Mouse (Mus musculus): ENCODE data around the gene Khdrbs2. TPM values are rescaled to one million over a fixed set of nuclear protein-coding genes. Genes with fewer than 3 reads are reported as not detected.

The Khdrbs2 gene
- polyA plus RNA-seq, 1 experiment: not detected

DNA sequence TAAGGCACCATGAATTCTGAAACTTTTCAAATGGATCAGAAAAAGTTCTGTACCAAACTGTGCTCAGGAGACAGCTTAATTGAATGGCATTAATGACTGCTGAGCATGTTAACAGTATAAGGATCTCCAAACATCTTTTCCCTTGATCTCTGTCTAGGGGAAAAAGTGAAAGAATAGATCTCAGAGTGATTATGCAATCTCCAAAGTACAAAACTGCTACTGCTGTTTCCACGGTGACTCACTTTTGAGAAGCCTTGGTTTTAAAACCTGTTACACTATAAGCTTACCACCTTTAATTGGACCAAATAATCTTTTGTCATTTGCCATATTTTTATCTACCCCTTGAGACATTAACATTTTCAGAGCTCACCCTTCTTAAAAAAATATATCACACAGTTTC is 453.5 kb downstream of the Khdrbs2 start:
- no peak overlapping the region for H3K4me3 ChIP-seq (ENCODE audit: insufficient read depth, low read depth, low read length)
- no peak overlapping the region for H3K27ac ChIP-seq (replicated peaks; ENCODE audit: low read depth, low read length)
- H3K4me1 ChIP-seq (ENCODE audit: control insufficient read depth, insufficient read depth, insufficient read length, low read length): no peaks in the 10 kb centered on the region

DNA sequence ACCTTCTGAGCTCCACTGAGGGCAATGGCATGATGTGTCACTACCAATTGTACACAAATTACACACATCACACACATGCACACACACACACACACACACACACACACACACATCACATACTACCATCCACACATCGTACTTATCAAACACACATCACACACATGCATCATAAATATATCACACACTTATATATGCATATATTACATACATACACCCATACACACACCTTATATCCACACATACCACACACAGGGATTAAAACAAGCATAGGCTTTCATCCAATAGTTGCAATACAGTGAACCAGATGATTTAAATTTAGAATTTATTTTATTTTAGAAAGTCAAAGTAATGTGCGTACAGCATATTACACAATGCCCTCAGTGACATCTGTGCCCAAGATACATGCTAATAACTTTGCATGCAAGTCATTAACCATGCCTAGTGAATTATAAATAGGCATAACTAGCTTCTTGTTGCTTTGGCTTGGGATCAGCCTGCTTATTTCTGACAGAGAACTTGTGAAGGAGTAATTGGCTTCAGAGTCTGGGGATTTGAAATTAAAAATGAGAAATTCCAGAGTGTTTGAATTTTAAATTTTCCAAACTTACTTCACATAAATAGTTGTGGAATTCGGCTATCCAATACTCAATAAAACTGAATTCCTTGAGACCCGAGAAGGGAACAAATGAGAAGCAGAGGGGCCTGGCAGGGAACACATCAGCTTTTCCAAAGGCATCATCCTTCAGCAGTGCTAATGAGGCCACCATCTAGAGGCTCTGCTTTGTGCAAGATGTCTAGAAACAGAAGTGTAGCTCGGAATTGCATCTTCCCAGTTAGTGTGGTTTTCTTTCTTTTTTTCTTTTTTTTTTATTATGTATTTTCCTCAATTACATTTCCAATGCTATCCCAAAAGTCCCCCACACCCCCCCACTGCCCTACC is 460.2 kb downstream of the Khdrbs2 start:
- Histone ChIP-seq H3K4me3 (ENCODE audit: insufficient read depth, low read depth, low read length) (no peak overlapping the region), H3K4me1 (ENCODE audit: control insufficient read depth, insufficient read depth, insufficient read length, low read length) (no peaks in the 10 kb centered on the region), H3K27ac (replicated peaks; ENCODE audit: low read depth, low read length) (no peak overlapping the region)

DNA sequence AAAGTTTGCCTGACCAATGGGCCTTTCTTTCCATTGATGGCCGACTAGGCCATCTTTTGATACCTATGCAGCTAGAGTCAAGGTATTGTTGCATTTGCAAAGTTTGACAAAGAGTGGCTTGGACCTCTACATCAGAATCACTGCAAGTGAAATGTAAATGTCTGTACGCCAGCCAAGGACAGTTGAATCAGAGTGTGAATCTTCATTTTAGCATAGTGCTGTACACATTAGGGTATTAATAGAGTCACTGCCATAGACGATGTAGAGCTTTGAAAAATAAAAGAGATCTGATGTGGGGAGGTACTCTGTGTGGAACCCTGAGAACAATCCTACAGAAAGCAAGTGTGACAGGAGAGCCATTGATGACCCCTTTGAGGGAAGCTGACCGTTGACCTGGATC is 460.9 kb downstream of the Khdrbs2 start:
- Histone ChIP-seq H3K4me1 (ENCODE audit: control insufficient read depth, insufficient read depth, insufficient read length, low read length) (no peaks in the 10 kb centered on the region), H3K4me3 (ENCODE audit: insufficient read depth, low read depth, low read length) (no peak overlapping the region), H3K27ac (replicated peaks; ENCODE audit: low read depth, low read length) (no peak overlapping the region)

DNA sequence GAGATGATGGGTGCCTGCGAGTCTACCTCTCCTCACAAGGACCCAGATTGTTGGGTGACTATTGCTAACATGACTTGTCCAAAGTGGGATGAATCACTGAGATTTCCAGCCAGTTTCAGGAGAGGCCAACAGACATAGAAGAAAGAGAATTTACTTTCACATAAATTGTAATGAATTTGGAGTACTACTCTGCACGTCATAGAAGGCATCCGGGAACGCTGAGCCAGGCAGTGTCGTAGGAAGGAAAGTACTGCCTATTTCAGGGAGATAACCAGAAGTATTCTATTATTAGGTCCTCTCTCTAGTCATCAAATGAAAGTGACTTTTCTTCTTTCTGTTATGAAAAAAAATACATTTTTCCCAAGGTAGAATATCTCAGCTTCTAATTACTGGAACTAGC is 466.6 kb downstream of the Khdrbs2 start:
- H3K4me3 ChIP-seq (ENCODE audit: insufficient read depth, low read depth, low read length): no peak overlapping the region
- no peaks in the 10 kb centered on the region for H3K4me1 ChIP-seq (ENCODE audit: control insufficient read depth, insufficient read depth, insufficient read length, low read length)
- no peak overlapping the region for H3K27ac ChIP-seq (replicated peaks; ENCODE audit: low read depth, low read length)

DNA sequence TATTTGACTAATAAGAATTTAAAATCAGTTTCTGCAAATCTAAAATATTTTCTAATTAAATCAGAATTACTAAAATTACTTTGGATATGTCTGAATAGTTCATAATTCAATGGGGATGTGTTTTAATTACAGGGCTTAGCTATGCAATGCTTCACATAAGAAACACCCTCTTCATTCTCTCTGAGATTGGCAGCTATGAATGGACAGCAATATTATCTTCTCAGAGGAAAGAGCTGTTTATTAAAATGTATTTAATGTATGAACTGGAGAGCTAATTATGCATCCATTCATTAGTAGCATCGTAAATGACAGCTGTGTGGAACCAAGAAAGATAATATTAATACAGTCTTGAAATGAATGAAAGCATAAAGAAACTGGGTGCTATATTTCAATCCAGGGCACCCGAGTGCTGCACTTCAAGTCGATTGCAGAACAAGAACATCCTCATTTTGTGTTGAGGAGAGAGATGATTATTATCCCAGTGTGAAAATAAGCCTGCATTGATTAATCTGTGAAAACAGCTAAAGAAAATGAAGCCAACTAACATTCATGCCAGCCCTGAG is 477.2 kb downstream of the Khdrbs2 start:
- Histone ChIP-seq H3K4me3 (ENCODE audit: insufficient read depth, low read depth, low read length) (no peak overlapping the region), H3K27ac (replicated peaks; ENCODE audit: low read depth, low read length) (no peak overlapping the region), H3K4me1 (ENCODE audit: control insufficient read depth, insufficient read depth, insufficient read length, low read length) (no peaks in the 10 kb centered on the region)

DNA sequence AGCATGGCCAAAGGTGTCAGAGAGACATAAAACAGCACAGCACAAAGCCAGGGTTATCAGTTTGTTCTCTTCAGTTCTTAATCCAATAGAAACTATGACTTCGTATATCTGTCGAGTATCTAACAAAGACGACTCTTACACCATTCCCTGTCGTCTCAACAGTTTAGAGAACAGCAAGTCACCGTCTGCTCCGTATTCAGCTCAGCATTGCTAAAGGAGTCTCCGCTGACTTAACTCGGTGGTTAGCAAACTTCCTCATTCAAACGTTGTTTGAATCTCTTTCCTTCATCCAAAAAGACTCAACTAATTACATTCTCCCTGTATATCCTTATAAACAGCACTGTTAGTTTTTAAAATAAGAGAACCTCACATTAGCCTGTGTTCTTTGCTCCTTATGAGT is 521.3 kb downstream of the Khdrbs2 start:
- no peak overlapping the region for H3K27ac ChIP-seq (replicated peaks; ENCODE audit: low read depth, low read length)
- no peaks in the 10 kb centered on the region for H3K4me1 ChIP-seq (ENCODE audit: control insufficient read depth, insufficient read depth, insufficient read length, low read length)
- no peak overlapping the region for H3K4me3 ChIP-seq (ENCODE audit: insufficient read depth, low read depth, low read length)

DNA sequence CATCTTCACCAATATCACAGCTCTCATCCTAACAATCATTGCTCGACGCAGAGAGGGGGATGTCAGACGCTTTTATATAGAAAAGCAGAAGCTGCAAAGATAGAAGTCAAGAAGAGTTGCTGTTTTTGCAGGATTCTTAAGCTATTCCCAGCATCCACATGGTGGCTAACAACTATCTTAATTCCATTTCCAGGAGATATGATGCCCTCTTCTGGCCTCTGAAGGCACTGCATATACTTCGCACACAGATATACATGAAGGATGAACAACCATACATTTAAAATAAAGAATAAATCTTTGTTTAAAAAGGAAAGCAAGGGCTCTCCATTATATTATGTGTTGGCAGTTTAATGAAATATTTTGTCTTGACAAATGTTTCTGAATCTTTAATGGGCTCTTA is 527.6 kb downstream of the Khdrbs2 start:
- H3K27ac ChIP-seq (replicated peaks; ENCODE audit: low read depth, low read length): no peak overlapping the region
- no peak overlapping the region for H3K4me3 ChIP-seq (ENCODE audit: insufficient read depth, low read depth, low read length)
- H3K4me1 ChIP-seq (ENCODE audit: control insufficient read depth, insufficient read depth, insufficient read length, low read length): no peaks in the 10 kb centered on the region

DNA sequence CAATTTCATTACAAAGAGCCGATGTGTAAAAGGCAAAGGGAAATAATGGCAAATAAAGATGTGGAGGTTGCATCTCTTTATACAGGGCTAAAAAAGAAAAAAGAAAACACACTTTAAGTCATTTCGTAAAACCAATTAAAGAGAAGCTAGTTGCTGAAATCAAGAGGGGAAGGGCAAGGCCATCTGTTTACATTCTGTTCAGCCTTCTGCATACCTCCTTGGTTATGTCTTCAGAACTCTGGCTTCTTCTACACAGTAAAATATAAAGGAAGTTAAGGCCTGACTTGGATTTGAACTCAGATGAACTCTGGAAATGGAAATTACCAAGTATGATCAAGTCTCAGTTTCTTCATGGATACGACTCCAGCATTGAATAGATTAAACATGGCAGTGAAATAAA is 528.8 kb downstream of the Khdrbs2 start:
- no peak overlapping the region for H3K27ac ChIP-seq (replicated peaks; ENCODE audit: low read depth, low read length)
- no peak overlapping the region for H3K4me3 ChIP-seq (ENCODE audit: insufficient read depth, low read depth, low read length)
- no peaks in the 10 kb centered on the region for H3K4me1 ChIP-seq (ENCODE audit: control insufficient read depth, insufficient read depth, insufficient read length, low read length)
